Mouse (Mus musculus): Measurements from ENCODE around the gene Ajap1. TPM values are rescaled to one million over a fixed set of nuclear protein-coding genes. Genes with fewer than 3 reads are reported as not detected.

The Ajap1 gene
- total and polyA plus RNA-seq, 3 experiments = not detected

GRCm38 (mm10) chr4:153373125-153373524 is 109.5 kb downstream of the Ajap1 start (continued):
- no peak for TF ChIP-seq MYC (IDR thresholded peaks at IDR 0.05; ENCODE audit: low read depth, low read length)
- TF ChIP-seq CTCF (conservative IDR thresholded peaks at IDR 0.05 in 1 of 2, IDR thresholded peaks at IDR 0.05 in 1 of 2; ENCODE audit: low read depth in 2 of 2, low read length in 2 of 2) = no peak

GRCm38 (mm10) chr4:153368620-153369159 is 113.9 kb downstream of the Ajap1 start:
- no peak overlapping the region for H3K4me3 ChIP-seq (replicated peaks in 1 of 3; ENCODE audit: low read depth in 2 of 3, low read length in 2 of 3, poor library complexity in 1 of 3)
- H3K27ac ChIP-seq (ENCODE audit: insufficient read depth, low read depth) = no peak overlapping the region
- TF ChIP-seq GABPA (IDR thresholded peaks at IDR 0.05; ENCODE audit: insufficient replicate concordance, low read depth, low read length) = no peak
- TF ChIP-seq SIN3A (IDR thresholded peaks at IDR 0.05; ENCODE audit: low read length) = no peak
- TF ChIP-seq ZC3H11A (IDR thresholded peaks at IDR 0.05; ENCODE audit: low read depth, low read length) = no peak
- TF ChIP-seq POLR2A (IDR thresholded peaks at IDR 0.05; ENCODE audit: low read depth, low read length) = no peak
- TF ChIP-seq KAT2A (IDR thresholded peaks at IDR 0.05; ENCODE audit: insufficient replicate concordance, low read length) = no peak
- TF ChIP-seq MAZ (IDR thresholded peaks at IDR 0.05; ENCODE audit: low read depth, low read length) = no peak
- no peak for TF ChIP-seq ZMIZ1 (IDR thresholded peaks at IDR 0.05; ENCODE audit: low read depth, low read length)
- no peak for DNase-seq (ENCODE audit: extremely low read depth)
- H3K27me3 ChIP-seq (replicated peaks) = no peaks in the 10 kb centered on the region
- no peaks in the 10 kb centered on the region for H3K79me2 ChIP-seq (replicated peaks; ENCODE audit: control insufficient read depth, extremely low read depth, insufficient read depth, poor library complexity, severe bottlenecking)
- in situ Hi-C loops (cut with MboI; ENCODE audit: low pct_ligation_motif_present, low pct_unique_long_range_greater_than_20kb, low sequenced_read_pairs) = no loop called here
- H3K9ac ChIP-seq (ENCODE audit: insufficient read depth, low read depth) = no peak overlapping the region
- no peak overlapping the region for H3K4me2 ChIP-seq (ENCODE audit: insufficient read depth, low read depth, poor library complexity, severe bottlenecking)
- peaks cover 84% of the 10 kb centered on the region for H3K9me3 ChIP-seq (replicated peaks; ENCODE audit: low read length)
- dilution Hi-C loops (cut with MboI; ENCODE audit: extremely low pct_ligation_motif_present, extremely low pct_unique_long_range_greater_than_20kb, low sequenced_read_pairs) = no loop called here
- H3K36me3 ChIP-seq (replicated peaks in 1 of 2; ENCODE audit: control insufficient read depth in 1 of 2, insufficient read depth in 1 of 2, low read length in 1 of 2) = no peaks in the 10 kb centered on the region
- no peaks in the 10 kb centered on the region for H3K4me1 ChIP-seq (ENCODE audit: control insufficient read depth in 1 of 2, insufficient read depth in 2 of 2)

GRCm38 (mm10) chr4:153360868-153361545 is 121.6 kb downstream of the Ajap1 start:
- in situ Hi-C loops (cut with MboI; ENCODE audit: low pct_ligation_motif_present, low pct_unique_long_range_greater_than_20kb, low sequenced_read_pairs) (no loop called here), dilution Hi-C loops (cut with MboI; ENCODE audit: extremely low pct_ligation_motif_present, extremely low pct_unique_long_range_greater_than_20kb, low sequenced_read_pairs) (no loop called here)

More at GRCm38 (mm10) chr4:153360868-153361545, 121.6 kb downstream of the Ajap1 start:
- Histone ChIP-seq H3K79me2 (replicated peaks; ENCODE audit: control insufficient read depth, extremely low read depth, insufficient read depth, poor library complexity, severe bottlenecking) (no peaks in the 10 kb centered on the region), H3K27me3 (replicated peaks) (no peaks in the 10 kb centered on the region), H3K36me3 (replicated peaks in 1 of 2; ENCODE audit: control insufficient read depth in 1 of 2, insufficient read depth in 1 of 2, low read length in 1 of 2) (no peaks in the 10 kb centered on the region), H3K27ac (ENCODE audit: insufficient read depth, low read depth) (no peak overlapping the region), H3K4me3 (replicated peaks in 1 of 3; ENCODE audit: low read depth in 2 of 3, low read length in 2 of 3, poor library complexity in 1 of 3) (no peak overlapping the region), H3K4me1 (ENCODE audit: control insufficient read depth in 1 of 2, insufficient read depth in 2 of 2) (no peaks in the 10 kb centered on the region), H3K9me3 (replicated peaks; ENCODE audit: low read length) (peaks cover 94% of the 10 kb centered on the region), H3K9ac (ENCODE audit: insufficient read depth, low read depth) (no peak overlapping the region), H3K4me2 (ENCODE audit: insufficient read depth, low read depth, poor library complexity, severe bottlenecking) (no peak overlapping the region)
- no peak for DNase-seq (ENCODE audit: extremely low read depth)
- TF ChIP-seq JUN (IDR thresholded peaks at IDR 0.05; ENCODE audit: insufficient read depth, low read depth, low read length) = no peak
- no peak for TF ChIP-seq RAD21 (IDR thresholded peaks at IDR 0.05; ENCODE audit: low read depth, low read length)
- no peak for TF ChIP-seq CHD1 (IDR thresholded peaks at IDR 0.05; ENCODE audit: low read depth, low read length)
- no peak for TF ChIP-seq NELFE (IDR thresholded peaks at IDR 0.05; ENCODE audit: low read depth, low read length)
- no peak for TF ChIP-seq MAZ (IDR thresholded peaks at IDR 0.05; ENCODE audit: low read depth, low read length)
- no peak for TF ChIP-seq POLR2A (IDR thresholded peaks at IDR 0.05; ENCODE audit: low read depth, low read length)
- TF ChIP-seq USF2 (conservative IDR thresholded peaks at IDR 0.05; ENCODE audit: low read depth, low read length) = no peak
- TF ChIP-seq MYC (IDR thresholded peaks at IDR 0.05; ENCODE audit: low read depth, low read length) = no peak
- no peak for TF ChIP-seq ETS1 (conservative IDR thresholded peaks at IDR 0.05; ENCODE audit: low read depth, low read length)
- no peak for TF ChIP-seq MXI1 (IDR thresholded peaks at IDR 0.05; ENCODE audit: low read depth, low read length)
- no peak for TF ChIP-seq MAX (IDR thresholded peaks at IDR 0.05; ENCODE audit: low read length)
- no peak for TF ChIP-seq POLR2AphosphoS2 (IDR thresholded peaks at IDR 0.05; ENCODE audit: low read depth, low read length)
- no peak for TF ChIP-seq ZKSCAN1 (IDR thresholded peaks at IDR 0.05; ENCODE audit: borderline replicate concordance, low read depth, low read length)
- no peak for TF ChIP-seq ZC3H11A (IDR thresholded peaks at IDR 0.05; ENCODE audit: low read depth, low read length)
